Mouse (Mus musculus) kidney, embryonic 14.5 days (tissue): Measurements from ENCODE around the gene AC124502.3. TPM values are rescaled to one million over a fixed set of nuclear protein-coding genes. Genes with fewer than 3 reads are reported as not detected.

Experiments
- ATAC-seq: fragments of 200-750 bp; cut with Nextera tagmentation; 2 replicates; pipeline ENCODE4 v1.8.0; 2017; ENCODE audit warnings: moderate number of reproducible peaks, mild to moderate bottlenecking, moderate TSS enrichment, moderate library complexity; ENCODE audit not compliant: low FRiP score, low TSS enrichment
- H3K27ac ChIP-seq: fragments of 300-500 bp; sonication (generic); 2 replicates; pipeline ENCODE4 v1.5.1; 2014; ENCODE audit warnings: low read depth, mild to moderate bottlenecking, low read length, moderate library complexity, mixed read lengths
- H3K27me3 ChIP-seq: fragments of 300-500 bp; sonication (generic); 2 replicates; pipeline ENCODE4 v1.6.1; 2014; ENCODE audit warnings: mild to moderate bottlenecking, low read length; ENCODE audit not compliant: control insufficient read depth, insufficient read depth
- H3K36me3 ChIP-seq: fragments of 300-500 bp; sonication (generic); 2 replicates; pipeline ENCODE4 v1.6.1; 2014; ENCODE audit warnings: low read length, mixed read lengths; ENCODE audit not compliant: control insufficient read depth, insufficient read depth
- H3K4me1 ChIP-seq: fragments of 300-500 bp; sonication (generic); 2 replicates; pipeline ENCODE4 v1.6.1; 2014; ENCODE audit warnings: low read length, mixed read lengths; ENCODE audit not compliant: control insufficient read depth, insufficient read depth
- H3K4me2 ChIP-seq: fragments of 300-500 bp; sonication (generic); replicated peaks from 2 replicates; pipeline ENCODE4 v1.6.1; 2014; ENCODE audit warnings: low read depth, mild to moderate bottlenecking, low read length
- H3K4me3 ChIP-seq: fragments of 300-500 bp; sonication (generic); 2 replicates; pipeline ENCODE4 v1.5.1; 2014; ENCODE audit warnings: mild to moderate bottlenecking, low read length
- H3K9ac ChIP-seq: fragments of 300-500 bp; sonication (generic); 2 replicates; pipeline ENCODE4 v1.6.1; 2014; ENCODE audit warnings: low read depth, mild to moderate bottlenecking, low read length, moderate library complexity
- H3K9me3 ChIP-seq: fragments of 300-500 bp; sonication (generic); 2 replicates; pipeline ENCODE4 v1.6.1; 2016; ENCODE audit warnings: low read length; ENCODE audit not compliant: control insufficient read depth
- WGBS: fragments of 180-500 bp; shearing (Covaris S2); extraction: QIAGEN DNeasy Blood & Tissue Kit; methylation state at CpG from one replicate; pipeline ENCODE4 v1.1.7; 2014; 5-methylcytosine and 5-hydroxymethylcytosine counted together
- polyA plus RNA-seq: library from polyadenylated mRNA; unstranded; fragments of >200 nt; fragmentation: Nextera tagmentation; extraction: Ambion mirVana; gene quantifications from 2 replicates; pipeline ENCODE4 v1.2.1, GENCODE M21; 2014

AC124502.3 gene
- polyA plus RNA-seq, 1 experiment from 2014 or later: 1.5 TPM

GRCm38 (mm10) chr19:5017611-5018010, 21.1 kb upstream of the AC124502.3 start:
- H3K36me3 ChIP-seq: no peaks in the 10 kb centered on the region
- no peak overlapping the region for H3K9ac ChIP-seq
- no peak overlapping the region for H3K27ac ChIP-seq
- no peak overlapping the region for H3K4me3 ChIP-seq
- no peak for ATAC-seq
- WGBS: 90% methylated on average over 4 of the region's 4 CpGs
- no peak overlapping the region for H3K4me2 ChIP-seq
- no peaks in the 10 kb centered on the region for H3K27me3 ChIP-seq
- peaks cover 8% of the 10 kb centered on the region; the same call in 1 of the 2 replicates for H3K4me1 ChIP-seq
- no peaks in the 10 kb centered on the region for H3K9me3 ChIP-seq

GRCm38 (mm10) chr19:5018191-5018590, 20.5 kb upstream of the AC124502.3 start:
- Histone ChIP-seq H3K36me3 (no peaks in the 10 kb centered on the region), H3K9me3 (no peaks in the 10 kb centered on the region), H3K27me3 (no peaks in the 10 kb centered on the region), H3K4me2 (no peak overlapping the region), H3K9ac (no peak overlapping the region), H3K4me1 (peaks cover 8% of the 10 kb centered on the region; the same call in 1 of the 2 replicates), H3K27ac (no peak overlapping the region), H3K4me3 (no peak overlapping the region)
- no peak for ATAC-seq
- 86% methylated on average over 3 of the region's 3 CpGs for WGBS

GRCm38 (mm10) chr19:5021416-5021815, 17.3 kb upstream of the AC124502.3 start:
- ATAC-seq: no peak
- Histone ChIP-seq H3K4me1 (peaks cover 7% of the 10 kb centered on the region; the same call in 1 of the 2 replicates), H3K27ac (no peak overlapping the region), H3K4me3 (no peak overlapping the region), H3K27me3 (no peaks in the 10 kb centered on the region), H3K36me3 (0 out of 2 replicates have a peak, but pooled peaks cover 5% of the 10 kb centered on the region), H3K4me2 (no peak overlapping the region), H3K9ac (no peak overlapping the region), H3K9me3 (no peaks in the 10 kb centered on the region)
- 77% methylated on average over 2 of the region's 2 CpGs for WGBS

GRCm38 (mm10) chr19:5023621-5024479, 14.8 kb upstream of the AC124502.3 start, which contains the start of gene Slc29a2:
Gene Slc29a2, plus strand, starts transcription at chr19:5023860.
- peak within 1 kb of the TSS; percentile 77 for H3K27ac ChIP-seq
- peak within 1 kb of the TSS; percentile 67 for H3K4me3 ChIP-seq
- peak within 1 kb of the TSS; percentile 74 for H3K9ac ChIP-seq
- under 1% methylated on average over 62 of the region's 62 CpGs for WGBS
- H3K9me3 ChIP-seq: no peaks in the 10 kb centered on the region
- peak within 1 kb of the TSS; percentile 91 for H3K4me2 ChIP-seq
- no peaks in the 10 kb centered on the region for H3K27me3 ChIP-seq
- H3K36me3 ChIP-seq: peaks cover 24% of the 10 kb centered on the region
- H3K4me1 ChIP-seq: 0 out of 2 replicates have a peak, but pooled peaks cover 4% of the 10 kb centered on the region
- ATAC-seq: peak; percentile 96

GRCm38 (mm10) chr19:5026111-5026510, 12.6 kb upstream of the AC124502.3 start:
- no peak for ATAC-seq
- Histone ChIP-seq H3K4me2 (no peak overlapping the region), H3K27me3 (no peaks in the 10 kb centered on the region), H3K4me1 (0 out of 2 replicates have a peak, but pooled peaks cover 4% of the 10 kb centered on the region), H3K4me3 (no peak overlapping the region), H3K9ac (no peak overlapping the region), H3K9me3 (no peaks in the 10 kb centered on the region), H3K27ac (no peak overlapping the region), H3K36me3 (peaks cover 34% of the 10 kb centered on the region)
- WGBS: 91% methylated on average over 8 of the region's 8 CpGs

- H3K9me3 ChIP-seq: no peaks in the 10 kb centered on the region
- no peak overlapping the region for H3K4me3 ChIP-seq
- no peaks in the 10 kb centered on the region for H3K27me3 ChIP-seq
- 80% methylated on average over 3 of the region's 3 CpGs for WGBS
- H3K9ac ChIP-seq: no peak overlapping the region
- ATAC-seq: no peak
- no peak overlapping the region for H3K27ac ChIP-seq
- 0 out of 2 replicates have a peak, but pooled peaks cover under 1% of the 10 kb centered on the region for H3K4me1 ChIP-seq
- H3K4me2 ChIP-seq: no peak overlapping the region
- peaks cover 24% of the 10 kb centered on the region for H3K36me3 ChIP-seq
Observed at GRCm38 (mm10) chr19:5032686-5033085, 6.0 kb upstream of the AC124502.3 start.

- H3K9ac ChIP-seq: no peak overlapping the region
- H3K4me3 ChIP-seq: no peak overlapping the region
- WGBS: 86% methylated on average over 4 of the region's 4 CpGs
- ATAC-seq: no peak
- peaks cover under 1% of the 10 kb centered on the region; the same call in 1 of the 2 replicates for H3K36me3 ChIP-seq
- H3K27ac ChIP-seq: no peak overlapping the region
- H3K9me3 ChIP-seq: no peaks in the 10 kb centered on the region
- H3K4me1 ChIP-seq: peaks cover 19% of the 10 kb centered on the region
- no peak overlapping the region for H3K4me2 ChIP-seq
- H3K27me3 ChIP-seq: no peaks in the 10 kb centered on the region
Observed at GRCm38 (mm10) chr19:5036577-5036976, 2.1 kb upstream of the AC124502.3 start.

GRCm38 (mm10) chr19:5037678-5038571, 766 bp upstream of the AC124502.3 start:
- H3K27ac ChIP-seq: peak overlapping the region; percentile 88; the same call in 1 of the 2 replicates
- peaks cover 24% of the 10 kb centered on the region for H3K4me1 ChIP-seq
- peak; percentile 56 for ATAC-seq
- peak overlapping the region; percentile 99 for H3K4me2 ChIP-seq
- 5% methylated on average over 32 of the region's 32 CpGs for WGBS
- H3K27me3 ChIP-seq: no peaks in the 10 kb centered on the region
- H3K9me3 ChIP-seq: no peaks in the 10 kb centered on the region
- H3K4me3 ChIP-seq: peak overlapping the region; percentile 80
- H3K36me3 ChIP-seq: no peaks in the 10 kb centered on the region
- H3K9ac ChIP-seq: peak overlapping the region; percentile 91
